Mouse (Mus musculus) T-helper 1 cell (primary cell): ENCODE measurements at regions not wholly inside any gene's neighbourhood (a gene's known extent, or its start where the extent isn't known, plus 50 kb on each side); places are given as distances from the start of the nearest gene placed in this dataset.

Experiments used
- in situ Hi-C: fragments of 300-600 bp; cut with MboI, MseI; formaldehyde crosslinking; loops from one replicate; pipeline ENCODE4 v1.15.1; 2025; ENCODE audit warnings: high pct_unique_total_duplicates

DNA sequence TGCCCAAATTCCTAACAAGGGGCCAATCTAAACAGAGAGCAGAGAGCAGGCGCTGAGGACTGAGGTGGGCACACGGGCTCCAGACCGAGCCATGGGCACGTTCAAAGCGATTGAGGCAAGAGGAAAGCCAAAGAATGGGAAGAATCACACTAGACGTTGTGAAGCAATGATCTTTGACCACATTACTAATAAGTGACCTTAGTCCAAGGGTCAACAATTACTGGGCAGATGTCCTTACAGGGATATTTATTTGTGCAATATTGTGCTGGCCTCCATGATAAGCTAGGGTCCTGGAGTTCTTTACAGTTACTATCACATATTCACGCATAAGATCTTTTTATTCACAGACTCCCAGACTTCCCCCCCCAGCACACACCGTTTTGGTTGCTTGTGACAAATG lies 400.9 kb upstream of the Jarid2 start:
- in situ Hi-C loops = loop anchor here (10.0 kb wide), 1 partner anchor 464 kb away; no protein-coding TSS in a partner anchor

DNA sequence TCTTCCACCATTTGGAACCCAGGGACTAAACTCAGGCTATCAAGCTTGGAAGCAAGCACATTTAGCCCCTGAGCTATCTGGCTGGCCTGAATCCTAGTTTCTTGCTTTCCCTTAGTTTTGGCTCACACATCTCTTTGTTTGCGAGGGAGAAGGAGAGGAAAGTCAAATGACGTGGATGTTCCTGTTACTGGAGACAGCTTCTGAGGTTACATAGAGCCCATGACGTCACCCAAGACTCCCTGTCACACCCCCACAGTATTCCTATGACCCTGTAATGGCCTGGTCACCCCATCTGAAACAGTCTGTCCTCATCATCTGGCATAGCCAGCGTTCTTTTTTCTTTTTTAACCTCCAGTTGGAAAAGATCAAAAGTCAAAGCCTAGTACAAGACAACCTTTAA lies 400.1 kb upstream of the Jarid2 start:
- in situ Hi-C loops = loop anchor here (10.0 kb wide), 1 partner anchor 464 kb away; no protein-coding TSS in a partner anchor

DNA sequence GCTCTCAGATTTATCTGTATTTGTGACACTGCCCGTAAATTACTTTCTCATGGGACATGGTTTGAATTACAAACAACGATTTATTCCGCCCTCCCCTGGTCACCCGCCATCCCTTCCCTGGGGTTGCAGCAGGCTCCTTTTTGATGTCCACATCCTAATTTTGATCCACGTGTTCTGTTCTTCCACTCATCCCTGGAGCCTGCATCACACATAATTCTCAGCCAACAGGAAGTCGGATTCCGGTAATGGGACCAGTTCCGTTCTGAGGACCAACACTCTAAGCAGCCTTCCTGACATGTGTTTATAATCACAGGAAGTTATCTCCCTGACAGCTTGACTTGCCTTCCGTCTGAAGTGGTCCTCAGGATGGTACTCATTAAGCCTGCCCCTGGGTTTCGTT lies 399.6 kb upstream of the Jarid2 start:
- in situ Hi-C loops = loop anchor here (10.0 kb wide), 1 partner anchor 465 kb away; no protein-coding TSS in a partner anchor

DNA sequence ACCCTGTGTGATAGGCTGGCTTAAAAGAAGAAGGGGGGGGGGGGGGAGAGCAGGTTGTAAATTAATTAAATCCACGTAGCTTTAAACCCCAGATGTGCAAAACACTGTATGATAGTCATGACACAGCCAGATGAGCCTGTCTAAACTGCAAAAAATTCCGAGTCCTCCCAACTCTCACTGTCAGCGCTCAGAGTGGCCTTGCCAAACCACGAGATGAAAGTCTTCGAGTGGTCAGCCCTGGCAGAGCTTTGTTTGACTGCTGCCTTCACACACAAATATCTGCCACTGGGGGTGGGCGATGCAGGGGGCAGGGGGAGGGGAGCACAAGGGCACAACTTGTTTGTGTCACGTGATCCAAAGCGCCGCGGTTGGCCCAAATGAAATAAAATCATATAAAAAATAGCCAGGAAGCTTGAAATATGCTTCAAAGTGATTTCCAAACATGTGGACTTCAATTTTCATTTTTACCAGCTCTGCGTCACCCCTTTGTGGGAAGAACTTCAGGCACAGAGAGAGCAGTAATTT lies 396.5 kb upstream of the Jarid2 start:
- in situ Hi-C loops = no loop called here

DNA sequence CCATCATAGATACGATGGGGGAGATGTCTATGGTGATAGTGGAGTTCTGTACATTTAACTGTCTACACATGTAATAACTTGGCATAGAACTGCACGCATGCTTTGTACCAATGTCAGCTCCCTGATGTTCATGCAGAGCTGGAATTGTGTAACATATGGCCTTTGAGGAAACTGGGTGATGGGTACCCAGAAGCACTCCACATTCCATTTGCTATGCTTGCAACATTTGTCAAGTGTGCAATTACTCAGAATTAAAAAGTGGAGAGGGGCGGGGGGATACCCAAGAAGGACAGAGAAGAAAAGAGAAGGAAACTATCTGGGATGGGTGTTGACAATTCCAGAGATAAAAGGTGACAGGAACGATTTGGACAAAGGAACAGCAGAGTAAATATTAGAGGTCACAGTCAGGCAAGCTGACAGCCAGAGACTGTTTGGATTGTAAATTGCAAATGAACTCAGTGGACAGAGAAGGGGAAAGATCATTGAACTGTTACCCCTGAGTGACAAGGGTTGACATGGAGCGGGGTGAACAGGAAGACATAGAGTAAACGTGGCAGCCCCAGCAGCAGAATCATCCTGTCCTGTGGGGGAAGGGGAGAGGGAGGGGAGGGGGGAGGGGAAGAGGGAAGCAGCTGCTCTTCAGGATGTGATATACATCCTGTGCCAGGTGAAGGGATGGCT lies 390.1 kb upstream of the Jarid2 start:
- in situ Hi-C loops = no loop called here

DNA sequence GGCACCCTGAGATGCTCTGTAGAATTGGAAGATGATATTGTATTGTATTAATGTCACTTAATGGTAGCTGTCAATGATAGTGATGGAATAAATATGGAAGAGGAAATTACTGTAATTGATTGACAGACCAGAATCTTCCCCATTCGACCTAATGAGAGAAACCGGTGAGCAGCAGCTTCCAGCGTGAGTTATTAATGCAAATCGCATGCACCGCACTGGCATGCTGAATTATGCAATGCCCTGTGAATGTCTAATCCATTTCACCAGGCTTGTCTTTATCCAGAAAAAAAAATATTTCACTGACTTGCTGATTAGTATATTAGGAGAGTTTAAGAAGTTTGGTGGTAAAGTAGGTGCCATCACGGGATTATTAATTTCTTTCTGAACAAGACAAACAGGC lies 384.2 kb upstream of the Jarid2 start:
- in situ Hi-C loops = loop anchor here (10.0 kb wide), 1 partner anchor 90 kb away; no protein-coding TSS in a partner anchor

DNA sequence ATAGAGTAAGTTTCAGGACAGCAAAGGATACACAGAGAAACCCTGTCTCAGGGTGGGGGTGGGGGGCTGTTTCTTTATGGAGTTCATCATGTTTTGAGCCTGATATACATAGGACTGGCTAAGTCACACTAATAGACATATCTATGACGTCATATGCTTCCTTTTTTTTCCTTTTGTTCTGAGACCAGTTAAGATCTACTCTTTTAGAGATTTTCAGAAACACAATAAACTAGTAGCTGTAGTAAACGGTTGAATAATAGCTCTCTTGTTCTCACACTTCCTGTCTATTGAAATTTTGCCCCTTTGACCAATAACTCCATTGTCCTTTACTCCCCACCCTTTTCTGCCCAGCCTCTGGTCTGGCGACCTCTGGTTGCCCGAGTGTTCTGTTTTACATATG lies 382.6 kb upstream of the Jarid2 start:
- in situ Hi-C loops = loop anchor here (10.0 kb wide), 1 partner anchor 92 kb away; no protein-coding TSS in a partner anchor

DNA sequence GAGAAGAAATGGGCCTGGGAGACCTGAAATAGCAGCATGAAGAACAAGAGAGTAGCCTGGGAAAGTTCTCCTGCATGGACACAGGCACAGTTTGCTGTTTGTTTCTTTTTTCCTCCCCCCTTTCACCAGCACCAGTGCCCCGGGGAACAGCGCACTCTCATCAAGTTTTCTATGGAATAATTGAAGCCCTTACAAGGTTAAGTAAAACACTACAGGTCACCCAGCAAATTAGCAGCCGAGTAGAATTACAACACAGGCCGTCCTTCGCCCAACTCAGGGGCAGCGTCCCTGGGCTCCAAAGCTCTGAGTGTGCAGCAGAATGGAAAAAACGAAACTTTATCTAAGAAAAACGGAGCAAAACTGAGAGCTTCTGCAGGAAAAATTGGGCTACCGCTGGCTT lies 381.6 kb upstream of the Jarid2 start:
- in situ Hi-C loops = loop anchor here (10.0 kb wide), 1 partner anchor 93 kb away; no protein-coding TSS in a partner anchor

DNA sequence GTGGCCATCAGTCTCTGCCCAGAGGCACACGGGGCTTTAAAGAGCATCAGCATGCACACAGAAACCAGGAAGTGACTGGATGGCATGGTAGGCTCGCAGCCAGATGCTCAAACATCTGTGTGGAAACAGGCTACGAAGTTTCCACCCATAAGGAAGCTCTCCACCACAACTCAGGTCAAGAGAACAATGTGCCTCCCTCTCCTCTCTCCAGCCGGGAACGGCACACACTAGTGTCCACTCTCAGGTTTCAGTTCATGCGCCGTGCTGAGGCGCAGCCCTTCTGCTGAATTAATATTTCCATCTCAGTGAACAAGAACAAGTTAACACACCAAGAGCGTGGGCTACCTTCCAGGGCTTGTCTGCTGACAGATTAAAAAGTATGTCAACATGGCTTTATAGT lies 375.4 kb upstream of the Jarid2 start:
- in situ Hi-C loops = no loop called here

DNA sequence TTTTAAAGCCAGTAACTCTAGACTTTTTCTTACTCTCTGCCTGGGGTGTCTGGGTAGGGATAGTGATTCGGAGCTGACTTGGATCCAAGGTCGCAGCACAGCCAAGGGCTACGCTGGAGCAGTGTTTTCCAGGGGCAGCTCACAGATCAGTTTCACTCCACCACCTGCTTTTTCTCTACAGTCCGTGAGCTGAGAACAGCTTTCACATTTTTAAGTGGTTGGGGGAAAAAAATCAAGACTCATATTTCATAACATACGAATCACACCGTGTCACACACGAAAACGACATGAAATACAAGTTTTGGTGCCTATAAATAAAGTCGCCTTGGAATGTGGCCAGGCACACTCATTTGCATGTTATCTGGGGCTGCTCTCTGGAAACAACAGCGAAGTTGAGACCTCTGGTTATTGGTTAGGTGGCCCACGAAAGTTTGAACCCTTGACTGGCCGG lies 373.5 kb upstream of the Jarid2 start:
- in situ Hi-C loops = no loop called here

DNA sequence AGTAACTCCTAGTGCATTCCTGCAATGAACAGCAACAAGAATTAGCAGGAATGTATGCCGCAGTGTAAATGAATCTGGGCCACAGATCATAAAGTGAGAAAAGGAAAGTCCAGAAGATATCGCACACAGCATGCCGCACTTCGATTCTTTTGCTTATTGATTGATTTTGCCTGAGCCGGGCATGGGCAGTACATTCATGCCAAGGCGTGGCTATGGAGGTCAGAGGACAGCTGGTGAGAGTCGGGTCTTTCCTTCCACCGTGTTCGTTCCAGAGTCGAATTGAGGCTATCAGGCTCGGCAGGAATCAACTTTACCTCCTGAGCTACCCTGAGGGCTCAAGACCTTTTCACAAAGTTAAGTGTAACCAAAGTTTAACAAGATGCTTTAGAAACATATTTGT lies 372.3 kb upstream of the Jarid2 start:
- in situ Hi-C loops = no loop called here

DNA sequence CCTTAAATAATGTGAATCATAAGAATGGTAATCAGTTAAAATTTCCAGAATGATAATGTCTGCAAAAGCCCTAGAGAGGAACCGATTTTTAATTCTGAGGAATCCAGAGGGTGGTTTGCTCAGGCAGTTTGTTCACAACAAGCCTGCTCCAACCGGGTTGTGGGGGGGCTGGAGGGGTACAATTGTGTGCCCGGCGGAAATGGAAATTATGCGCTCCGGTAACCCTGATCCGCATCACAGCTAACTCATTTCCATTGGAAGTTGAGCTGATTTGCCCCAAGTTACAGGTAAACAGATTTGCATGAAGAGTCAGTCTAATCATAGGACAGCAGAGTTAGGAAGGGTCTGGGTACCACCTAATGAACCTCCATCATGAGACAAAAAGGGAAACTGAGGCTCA lies 369.9 kb upstream of the Jarid2 start:
- in situ Hi-C loops = no loop called here

DNA sequence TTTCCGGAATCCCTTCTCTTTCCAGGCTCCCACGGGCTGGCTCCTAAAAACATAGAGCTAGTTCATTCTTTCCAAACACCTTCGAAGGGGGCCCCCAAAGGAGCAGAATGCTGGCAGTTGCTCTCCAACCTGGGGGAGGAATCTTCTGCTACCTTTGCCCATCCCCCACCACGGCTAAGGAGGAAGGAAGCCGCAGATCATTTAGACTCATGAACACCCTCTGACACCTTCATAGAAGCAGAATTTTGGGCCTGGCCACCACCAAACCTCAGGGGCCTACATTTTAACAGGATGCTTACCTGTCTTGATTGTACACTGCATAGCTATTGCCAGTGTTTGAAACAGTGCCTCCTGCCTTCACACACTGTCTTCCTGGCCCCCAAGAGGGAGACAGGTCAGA lies 369.3 kb upstream of the Jarid2 start:
- in situ Hi-C loops = no loop called here

DNA sequence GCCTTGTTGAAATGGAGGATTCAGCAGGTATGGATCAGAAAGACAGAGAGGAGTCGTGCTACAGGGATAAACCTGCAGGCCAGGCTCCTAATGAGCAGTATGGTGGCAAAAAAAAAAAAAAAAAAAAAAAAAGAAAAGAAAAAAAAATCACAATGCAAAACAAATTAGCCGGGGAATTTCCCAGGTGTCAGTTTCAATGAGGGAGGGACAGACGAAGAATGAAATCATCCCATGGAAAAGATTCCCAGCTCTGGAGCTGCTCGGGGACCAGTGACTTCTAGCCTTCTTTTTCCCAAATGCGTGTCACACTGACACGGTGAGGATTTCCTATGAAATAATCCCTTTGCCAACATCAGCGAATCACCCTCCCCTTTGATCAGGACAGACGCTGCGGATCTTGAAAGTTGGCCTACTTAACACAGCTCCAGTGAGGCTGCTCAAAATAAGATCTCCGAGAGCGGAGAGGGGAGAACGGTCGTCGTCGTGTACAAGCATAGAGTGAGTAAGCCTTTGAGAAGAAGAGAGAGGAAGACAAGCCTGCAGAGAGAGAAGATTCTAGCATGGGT lies 368.5 kb upstream of the Jarid2 start:
- in situ Hi-C loops = no loop called here

DNA sequence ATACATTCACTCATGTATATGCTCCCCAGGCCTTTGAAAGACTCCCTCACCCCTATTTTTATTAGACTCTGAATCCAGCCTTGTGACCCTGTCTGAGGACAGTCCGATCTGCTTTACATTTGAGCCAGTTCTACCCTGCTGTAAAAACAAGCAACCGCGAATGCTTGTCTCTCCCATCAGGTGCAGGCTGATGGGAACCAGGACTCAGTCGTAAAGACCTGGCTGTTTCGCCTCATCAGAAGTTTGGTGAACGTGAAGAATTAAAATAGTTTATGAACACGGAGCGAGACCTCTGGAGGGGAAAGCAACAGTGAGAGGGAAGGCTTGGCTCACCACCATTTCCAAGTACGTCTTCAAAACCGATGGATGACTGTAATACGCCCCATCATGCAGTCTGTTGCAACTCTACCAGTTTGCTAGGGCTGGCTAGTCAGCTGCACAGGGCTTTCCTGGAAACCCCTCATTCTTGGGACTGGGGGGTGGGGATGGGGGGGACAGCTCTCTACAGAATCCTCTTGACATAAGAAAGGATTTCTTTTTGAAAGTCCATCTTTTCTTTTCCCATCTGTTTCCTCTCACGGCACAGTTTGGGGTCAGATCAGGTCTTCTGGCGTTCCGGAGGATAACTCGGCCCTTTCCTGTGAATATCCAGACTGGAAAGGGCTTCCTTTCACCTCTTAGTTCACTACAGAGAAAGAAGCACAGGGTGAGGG lies 366.8 kb upstream of the Jarid2 start:
- in situ Hi-C loops = no loop called here

DNA sequence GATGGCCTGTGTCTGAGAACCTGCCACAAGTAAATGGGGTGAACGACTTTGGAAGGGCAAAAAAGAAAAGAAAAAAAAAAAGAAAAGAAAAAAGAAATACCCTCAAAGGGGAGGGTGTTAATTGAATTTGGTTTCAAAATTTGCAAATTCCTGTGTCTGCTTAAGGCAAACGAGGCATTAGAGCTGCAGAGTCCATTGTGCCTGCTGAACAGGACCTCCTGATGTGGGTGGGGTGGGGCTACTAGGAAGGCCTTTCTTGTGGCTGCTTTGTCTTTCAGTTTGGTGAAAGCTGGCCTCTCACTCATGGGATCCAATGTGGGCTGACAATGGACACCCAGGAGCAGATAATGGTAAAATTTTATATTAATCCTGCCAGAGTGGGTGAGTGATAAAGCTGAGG lies 366.3 kb upstream of the Jarid2 start:
- in situ Hi-C loops = no loop called here

DNA sequence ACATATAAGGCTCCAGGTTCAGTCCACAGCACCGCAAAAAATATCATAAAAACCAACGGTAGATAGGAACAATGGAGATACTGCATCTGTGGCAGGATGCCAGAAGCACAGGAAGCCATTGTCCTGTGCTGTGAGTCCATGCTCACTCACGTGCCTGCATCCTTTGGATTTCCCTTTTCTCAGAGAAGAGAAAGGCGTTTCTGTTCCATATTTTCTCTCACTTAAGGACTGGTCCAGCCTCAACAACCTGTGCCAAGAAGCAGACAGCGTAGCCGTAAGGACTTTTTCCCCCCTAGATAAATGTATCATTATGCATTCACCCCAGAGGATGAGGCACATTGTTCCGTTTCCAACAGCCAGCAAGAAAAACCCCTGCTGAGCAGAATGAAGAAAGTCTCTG lies 360.0 kb upstream of the Jarid2 start:
- in situ Hi-C loops = no loop called here

DNA sequence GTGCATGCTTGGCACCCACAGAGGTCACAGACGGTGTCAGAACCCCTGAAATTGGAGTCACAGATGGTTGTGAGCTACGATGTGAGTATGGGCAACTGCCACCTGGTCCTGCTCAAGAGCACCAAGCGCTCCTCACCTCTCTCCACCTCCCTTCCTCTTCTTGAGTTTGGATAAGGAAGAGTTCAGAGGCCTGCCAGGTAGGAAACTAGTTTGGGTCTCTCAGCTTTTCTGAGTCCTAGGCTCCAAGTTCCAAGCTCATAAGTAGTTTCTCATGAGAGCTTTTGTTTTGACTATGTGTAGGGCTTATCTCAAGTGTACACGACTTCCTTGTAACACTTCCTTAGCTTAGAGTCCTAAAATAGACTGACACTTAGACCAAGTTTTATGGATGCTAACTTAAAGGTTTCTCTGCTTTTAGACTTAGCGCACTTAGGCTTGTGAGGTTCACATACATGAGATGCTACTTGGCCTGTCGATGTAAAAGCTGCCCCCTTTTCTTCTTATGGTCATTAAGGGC lies 356.9 kb upstream of the Jarid2 start:
- in situ Hi-C loops = no loop called here

DNA sequence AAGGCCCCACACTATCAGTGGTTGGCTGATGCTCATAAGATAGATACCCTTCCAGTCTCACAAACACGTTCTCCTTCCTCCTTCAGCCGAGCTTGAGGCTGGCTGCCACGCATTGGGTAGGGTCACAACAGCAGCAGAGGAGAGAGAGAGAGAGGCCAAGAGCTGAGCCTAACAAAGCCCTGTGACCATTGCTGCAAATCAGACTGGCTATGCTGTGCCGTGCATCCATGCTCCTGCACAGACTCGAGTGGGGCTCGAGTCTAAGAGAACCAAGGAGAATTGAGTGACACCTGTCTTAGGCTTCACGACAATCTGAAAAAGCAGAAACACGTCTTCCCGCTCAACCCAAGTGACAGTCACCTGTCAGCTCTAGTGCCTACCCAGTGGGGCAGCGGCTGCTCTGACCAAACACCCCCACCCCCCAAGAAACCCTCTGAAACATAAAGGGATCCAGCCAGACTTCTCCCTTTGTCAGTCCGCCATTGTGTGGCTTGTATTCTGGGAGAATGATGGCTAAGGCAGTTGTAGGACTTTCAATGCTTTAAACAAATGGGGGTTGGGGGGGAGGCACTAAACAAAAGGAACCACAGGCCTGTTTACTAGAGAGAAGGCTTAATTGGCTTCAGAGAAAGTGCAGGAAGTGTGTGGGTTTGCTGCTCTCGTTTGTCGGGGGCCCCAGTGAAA lies 353.7 kb upstream of the Jarid2 start:
- in situ Hi-C loops = no loop called here

DNA sequence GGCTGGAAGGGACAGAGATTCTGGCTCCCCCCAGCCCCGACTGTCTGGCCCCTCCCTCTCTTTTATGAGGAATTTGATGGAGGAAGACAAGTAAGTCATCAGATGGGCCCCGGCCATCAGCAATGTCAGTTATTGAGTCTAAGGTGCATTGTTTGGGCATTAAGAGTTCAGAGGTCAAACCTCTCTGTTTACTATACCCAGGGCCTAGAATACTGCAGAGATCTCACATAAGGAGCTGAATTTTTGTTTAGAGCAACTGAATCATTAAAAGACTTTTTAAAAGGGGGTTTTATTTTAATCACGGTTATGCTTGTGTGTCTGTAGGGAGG lies 353.1 kb upstream of the Jarid2 start:
- in situ Hi-C loops = no loop called here

DNA sequence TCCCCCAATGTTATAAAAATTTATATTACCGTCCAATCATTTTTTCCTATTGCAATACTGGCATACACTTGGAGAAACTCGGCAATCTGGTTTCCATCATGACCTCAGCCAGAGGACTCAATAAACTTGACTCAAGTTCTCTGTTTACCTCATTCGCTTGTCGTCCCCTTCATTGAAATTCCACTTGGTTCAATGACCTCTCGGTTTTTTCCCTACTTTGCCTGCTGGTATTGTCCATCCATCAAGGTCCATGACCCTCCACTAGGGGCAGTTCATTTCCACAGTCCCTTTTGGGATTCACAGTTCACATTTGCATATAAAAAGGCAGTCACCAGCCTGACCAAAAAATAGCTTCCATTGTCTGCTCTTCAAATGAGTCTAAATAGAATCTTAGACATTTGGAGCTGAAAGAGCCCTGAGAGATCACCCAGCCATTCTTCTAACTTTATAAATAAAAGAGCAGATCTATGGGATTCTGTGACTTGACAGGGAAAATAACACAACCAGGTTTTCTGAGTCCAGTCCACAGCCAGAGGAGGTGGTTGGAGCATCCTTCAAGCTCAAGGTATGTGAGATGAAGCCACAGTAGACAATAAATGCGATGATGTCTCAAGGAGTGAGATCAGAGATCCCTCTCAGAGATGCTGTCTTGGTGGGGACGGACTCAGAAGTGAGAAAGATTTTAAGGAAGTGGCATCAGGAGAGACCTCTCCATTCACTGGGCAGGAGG lies 347.4 kb upstream of the Jarid2 start:
- in situ Hi-C loops = no loop called here
